25 mouse cellular contexts compared by ENCODE assay signal in the genomic region with DNA sequence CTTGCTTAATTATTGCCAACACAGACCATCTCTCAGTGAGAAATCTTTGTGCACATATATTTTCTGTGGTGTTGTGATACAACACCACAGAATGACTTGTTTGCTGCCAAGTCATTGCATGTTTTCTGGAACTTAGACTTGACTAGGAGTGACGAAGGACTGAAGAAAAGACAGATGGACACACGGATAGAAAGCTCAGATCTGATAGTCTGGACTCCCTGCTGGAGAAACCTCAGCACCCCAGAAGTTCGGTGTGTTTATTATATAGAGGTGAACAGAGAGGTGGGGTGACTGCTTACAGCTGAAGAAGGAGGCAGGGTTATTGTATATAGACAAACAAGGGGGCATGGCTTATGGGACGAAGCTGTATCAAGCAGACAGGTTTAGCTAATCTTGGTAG. TPM values are rescaled to one million over a fixed set of nuclear protein-coding genes. Genes with fewer than 3 reads are reported as not detected.
DNase-seq lines count a peak whose midpoint lies in the region; ATAC-seq lines count a peak whose summit lies in the region.
"Had no signal": no experiment of that assay in that cellular context is flagged by ENCODE, and none has a peak within 500 bp of the region (broad histone marks: within the 10 kb centered on the region; RNA-seq: fewer than 3 reads in every experiment).

No protein-coding gene starts in this region.

- H3K9me3 ChIP-seq in heart, embryonic 11.5 days (replicated peaks; ENCODE audit: control insufficient read depth, low read length), result no peaks in the 10 kb centered on the region
- no peaks in the 10 kb centered on the region for H3K9me3 ChIP-seq in neural tube, embryonic 12.5 days
- no peaks in the 10 kb centered on the region for H3K9me3 ChIP-seq in liver, embryonic 16.5 days (replicated peaks; ENCODE audit: control insufficient read depth, low read length)
- H3K9me3 ChIP-seq: embryonic facial prominence, embryonic 12.5 days; embryonic facial prominence, embryonic 15.5 days; forebrain, embryonic 12.5 days; forebrain, embryonic 15.5 days; heart, embryonic 12.5 days; heart, embryonic 15.5 days; hindbrain, embryonic 10.5 days; hindbrain, embryonic 13.5 days had no signal

- H3K4me2 ChIP-seq in heart, embryonic 11.5 days, result no peak overlapping the region
- no peak overlapping the region for H3K4me2 ChIP-seq in neural tube, embryonic 12.5 days (replicated peaks)
- H3K4me2 ChIP-seq in liver, embryonic 16.5 days (ENCODE audit: low read depth, low read length), result no peak overlapping the region
- H3K4me2 ChIP-seq: embryonic facial prominence, embryonic 12.5 days; embryonic facial prominence, embryonic 15.5 days; forebrain, embryonic 12.5 days; forebrain, embryonic 15.5 days; heart, embryonic 12.5 days; heart, embryonic 15.5 days; hindbrain, embryonic 13.5 days had no signal

- no peak for ATAC-seq in heart, embryonic 11.5 days (replicated peaks; ENCODE audit: insufficient number of reproducible peaks, low FRiP score, low TSS enrichment)
- ATAC-seq in neural tube, embryonic 12.5 days (ENCODE audit: low FRiP score, low read depth), result 0 out of 2 replicates have a peak, but pooled peaks have one; percentile 33
- ATAC-seq in liver, embryonic 16.5 days (ENCODE audit: low read depth), result peak; percentile 30; the same call in 1 of the 2 replicates
- ATAC-seq in megakaryocyte-erythroid progenitor cell, adult 5-6 weeks (replicated peaks; ENCODE audit: low FRiP score, low TSS enrichment, poor library complexity, severe bottlenecking), result peak; percentile 71
- ATAC-seq: forebrain, embryonic 15.5 days; hindbrain, embryonic 16.5 days; Patski had no signal

- H3K9ac ChIP-seq in heart, embryonic 11.5 days (ENCODE audit: low read depth, low read length), result no peak overlapping the region
- H3K9ac ChIP-seq in neural tube, embryonic 12.5 days, result no peak overlapping the region
- H3K9ac ChIP-seq in liver, embryonic 16.5 days (ENCODE audit: low read depth, low read length), result no peak overlapping the region
- H3K9ac ChIP-seq: embryonic facial prominence, embryonic 12.5 days; embryonic facial prominence, embryonic 15.5 days; forebrain, embryonic 12.5 days; forebrain, embryonic 15.5 days; heart, embryonic 12.5 days; heart, embryonic 15.5 days; hindbrain, embryonic 13.5 days had no signal

- H3K4me3 ChIP-seq in heart, embryonic 11.5 days (ENCODE audit: low read depth, low read length), result no peak overlapping the region
- H3K4me3 ChIP-seq in neural tube, embryonic 12.5 days, result no peak overlapping the region
- H3K4me3 ChIP-seq in liver, embryonic 16.5 days (ENCODE audit: low read depth, low read length), result no peak overlapping the region
- H3K4me3 ChIP-seq: embryonic facial prominence, embryonic 12.5 days; embryonic facial prominence, embryonic 15.5 days; forebrain, embryonic 12.5 days; forebrain, embryonic 15.5 days; heart, embryonic 12.5 days; heart, embryonic 15.5 days; hindbrain, embryonic 10.5 days; hindbrain, embryonic 13.5 days had no signal

- peaks cover 6% of the 10 kb centered on the region for H3K4me1 ChIP-seq in heart, embryonic 11.5 days (ENCODE audit: control insufficient read depth, insufficient read depth, low read length)
- H3K4me1 ChIP-seq in neural tube, embryonic 12.5 days, result 0 out of 2 replicates have a peak, but pooled peaks cover 5% of the 10 kb centered on the region
- peaks cover 34% of the 10 kb centered on the region for H3K4me1 ChIP-seq in liver, embryonic 16.5 days (ENCODE audit: control insufficient read depth, low read depth, low read length)
- H3K4me1 ChIP-seq: embryonic facial prominence, embryonic 12.5 days; embryonic facial prominence, embryonic 15.5 days; forebrain, embryonic 12.5 days; forebrain, embryonic 15.5 days; hindbrain, embryonic 13.5 days had no signal

- 70% methylated on average over 4 of the region's 4 CpGs for WGBS in heart, embryonic 11.5 days (ENCODE audit: insufficient replicate concordance)
- 60% methylated on average over 4 of the region's 4 CpGs for WGBS in neural tube, embryonic 12.5 days
- 33% methylated on average over 4 of the region's 4 CpGs for WGBS in liver, embryonic 16.5 days (ENCODE audit: insufficient replicate concordance)

- no peaks in the 10 kb centered on the region for H3K27me3 ChIP-seq in heart, embryonic 11.5 days (ENCODE audit: control insufficient read depth, insufficient read depth, low read length)
- no peaks in the 10 kb centered on the region for H3K27me3 ChIP-seq in neural tube, embryonic 12.5 days (replicated peaks)
- H3K27me3 ChIP-seq in liver, embryonic 16.5 days (ENCODE audit: control insufficient read depth, insufficient read depth, low read depth, low read length), result no peaks in the 10 kb centered on the region
- H3K27me3 ChIP-seq: embryonic facial prominence, embryonic 12.5 days; embryonic facial prominence, embryonic 15.5 days; forebrain, embryonic 12.5 days; forebrain, embryonic 15.5 days; heart, embryonic 12.5 days; heart, embryonic 15.5 days; hindbrain, embryonic 13.5 days; Patski had no signal

- peak; percentile 22 for DNase-seq in heart, adult 11 months
- no peak for DNase-seq in neural tube, embryonic 10.5 days (ENCODE audit: extremely low spot score, low spot score)
- DNase-seq in adrenal gland, postnatal 36 days, result no peak
- DNase-seq in cerebellum, postnatal 14 days, result no peak
- DNase-seq: adrenal gland, postnatal 10 days; cerebellum, adult 11-12 months; cerebellum, adult 8-10 months; cerebellum, postnatal 10 days; gastrocnemius, postnatal 25 days; heart, postnatal 10 days; heart, postnatal 36 days had no signal

- H3K27ac ChIP-seq in heart, embryonic 11.5 days (ENCODE audit: low read depth, low read length), result no peak overlapping the region
- H3K27ac ChIP-seq in neural tube, embryonic 12.5 days, result no peak overlapping the region
- H3K27ac ChIP-seq in liver, embryonic 16.5 days (ENCODE audit: low read length), result peak overlapping the region; percentile 11
- H3K27ac ChIP-seq: embryonic facial prominence, embryonic 12.5 days; embryonic facial prominence, embryonic 15.5 days; forebrain, embryonic 12.5 days; forebrain, embryonic 15.5 days; heart, embryonic 15.5 days; hindbrain, embryonic 10.5 days; hindbrain, embryonic 13.5 days had no signal

- H3K36me3 ChIP-seq in heart, embryonic 11.5 days (ENCODE audit: control insufficient read depth, insufficient read depth, low read length), result no peaks in the 10 kb centered on the region
- no peaks in the 10 kb centered on the region for H3K36me3 ChIP-seq in neural tube, embryonic 12.5 days
- H3K36me3 ChIP-seq in liver, embryonic 16.5 days (ENCODE audit: control insufficient read depth, insufficient read depth), result no peaks in the 10 kb centered on the region
- H3K36me3 ChIP-seq: embryonic facial prominence, embryonic 12.5 days; embryonic facial prominence, embryonic 15.5 days; forebrain, embryonic 12.5 days; forebrain, embryonic 15.5 days; heart, embryonic 12.5 days; heart, embryonic 15.5 days; hindbrain, embryonic 10.5 days; hindbrain, embryonic 13.5 days had no signal

RNA-seq across cellular contexts. Expression of a gene that starts 20.1 kb away (rescaled TPM):
- polyA plus RNA-seq in heart, embryonic 11.5 days (2014; fragmentation: Nextera tagmentation; extraction: Ambion mirVana), result 4.7 and 5.5 TPM in 2 replicates
- polyA plus RNA-seq in neural tube, embryonic 12.5 days (2016; fragmentation: Nextera tagmentation; extraction: Ambion mirVana), result 6.5 and 8.0 TPM in 2 replicates
- 2.9 and 3.1 TPM in 2 replicates for polyA plus RNA-seq in liver, embryonic 16.5 days (2015; fragmentation: Nextera tagmentation; extraction: Ambion mirVana)
- 14.0 and 20.2 TPM in 2 replicates for total RNA-seq in megakaryocyte-erythroid progenitor cell, adult 5-6 weeks (2014; fragmentation: Nextera tagmentation)
- total RNA-seq in megakaryocyte-erythroid progenitor cell, adult 5-6 weeks (2017), result 8.8 and 10.1 TPM in 2 replicates
- 1 to 10 TPM; 9.1 to 9.7 TPM for total RNA-seq in adrenal gland, postnatal 36 days (2021)

RNA-seq across cellular contexts. Expression of a gene that starts 48.6 kb away (rescaled TPM):
- 271 and 345 TPM in 2 replicates for polyA plus RNA-seq in heart, embryonic 11.5 days (2014; fragmentation: Nextera tagmentation; extraction: Ambion mirVana)
- 308 and 334 TPM in 2 replicates for polyA plus RNA-seq in neural tube, embryonic 12.5 days (2016; fragmentation: Nextera tagmentation; extraction: Ambion mirVana)
- 194 and 198 TPM in 2 replicates for polyA plus RNA-seq in liver, embryonic 16.5 days (2015; fragmentation: Nextera tagmentation; extraction: Ambion mirVana)
- 250 and 255 TPM in 2 replicates for total RNA-seq in megakaryocyte-erythroid progenitor cell, adult 5-6 weeks (2014; fragmentation: Nextera tagmentation)
- total RNA-seq in megakaryocyte-erythroid progenitor cell, adult 5-6 weeks (2017), result 258 and 279 TPM in 2 replicates
- 100 to 1,000 TPM; 600 to 666 TPM for total RNA-seq in adrenal gland, postnatal 36 days (2021)
